Mouse (Mus musculus): ENCODE measurements at regions not wholly inside any gene's neighbourhood (a gene's known extent, or its start where the extent isn't known, plus 50 kb on each side); places are given as distances from the start of the nearest gene placed in this dataset.
"Not testable (repeated sequence)": the region's sequence is repeated elsewhere in the genome, so short reads cannot be mapped to it uniquely, and the experiment has no call there.

- H3K4me2 ChIP-seq (ENCODE audit: low read depth, low read length); H3K27me3 ChIP-seq (ENCODE audit: control insufficient read depth, insufficient read depth, low read depth, low read length); H3K27ac ChIP-seq (ENCODE audit: low read length); H3K9ac ChIP-seq (ENCODE audit: low read length); H3K4me1 ChIP-seq (replicated peaks; ENCODE audit: control insufficient read depth, insufficient read depth, low read length); ATAC-seq (ENCODE audit: low read depth); H3K9me3 ChIP-seq (ENCODE audit: control insufficient read depth, low read length); H3K36me3 ChIP-seq (ENCODE audit: control insufficient read depth, insufficient read depth, low read length); H3K4me3 ChIP-seq (ENCODE audit: low read length): not testable (repeated sequence)
- 84% methylated on average over 9 of the region's 9 CpGs for WGBS
These were observed 381.0 kb upstream of the Jmjd1c start for GRCm38 (mm10) chr10:66714926-66715325.

- WGBS = 69% methylated on average over 7 of the region's 7 CpGs
These were observed 378.0 kb upstream of the Jmjd1c start for GRCm38 (mm10) chr10:66717909-66718308.

GRCm38 (mm10) chr10:66719796-66720195 lies 376.1 kb upstream of the Jmjd1c start:
- Histone ChIP-seq H3K9me3 (ENCODE audit: control insufficient read depth, low read length) (no peaks in the 10 kb centered on the region), H3K4me2 (ENCODE audit: low read depth, low read length) (no peak overlapping the region), H3K4me1 (replicated peaks; ENCODE audit: control insufficient read depth, insufficient read depth, low read length) (no peaks in the 10 kb centered on the region), H3K36me3 (ENCODE audit: control insufficient read depth, insufficient read depth, low read length) (no peaks in the 10 kb centered on the region), H3K4me3 (ENCODE audit: low read length) (no peak overlapping the region), H3K9ac (ENCODE audit: low read length) (no peak overlapping the region), H3K27me3 (ENCODE audit: control insufficient read depth, insufficient read depth, low read depth, low read length) (no peaks in the 10 kb centered on the region), H3K27ac (ENCODE audit: low read length) (no peak overlapping the region)
- 87% methylated on average over 11 of the region's 11 CpGs for WGBS
- ATAC-seq (ENCODE audit: low read depth) = no peak

More at GRCm38 (mm10) chr10:66717909-66718308, 378.0 kb upstream of the Jmjd1c start:
- no peak overlapping the region for H3K4me2 ChIP-seq (ENCODE audit: low read depth, low read length)
- no peak overlapping the region for H3K9ac ChIP-seq (ENCODE audit: low read length)
- H3K36me3 ChIP-seq (ENCODE audit: control insufficient read depth, insufficient read depth, low read length) = no peaks in the 10 kb centered on the region
- H3K27ac ChIP-seq (ENCODE audit: low read length) = no peak overlapping the region
- no peaks in the 10 kb centered on the region for H3K27me3 ChIP-seq (ENCODE audit: control insufficient read depth, insufficient read depth, low read depth, low read length)
- H3K9me3 ChIP-seq (ENCODE audit: control insufficient read depth, low read length) = no peaks in the 10 kb centered on the region
- H3K4me3 ChIP-seq (ENCODE audit: low read length) = no peak overlapping the region
- no peak for ATAC-seq (ENCODE audit: low read depth)
- no peaks in the 10 kb centered on the region for H3K4me1 ChIP-seq (replicated peaks; ENCODE audit: control insufficient read depth, insufficient read depth, low read length)

GRCm38 (mm10) chr10:66733631-66734030 lies 362.3 kb upstream of the Jmjd1c start:
- no peak overlapping the region for H3K4me2 ChIP-seq (ENCODE audit: low read depth, low read length)

GRCm38 (mm10) chr10:66734853-66735252 lies 361.1 kb upstream of the Jmjd1c start:
- 59% methylated on average over 5 of the region's 5 CpGs for WGBS
- H3K9ac ChIP-seq (ENCODE audit: low read length) = no peak overlapping the region
- no peak for ATAC-seq (ENCODE audit: low read depth)

More at GRCm38 (mm10) chr10:66733631-66734030, 362.3 kb upstream of the Jmjd1c start:
- Histone ChIP-seq H3K36me3 (ENCODE audit: control insufficient read depth, insufficient read depth, low read length) (no peaks in the 10 kb centered on the region), H3K27me3 (ENCODE audit: control insufficient read depth, insufficient read depth, low read depth, low read length) (no peaks in the 10 kb centered on the region), H3K9me3 (ENCODE audit: control insufficient read depth, low read length) (peaks cover 7% of the 10 kb centered on the region), H3K4me3 (ENCODE audit: low read length) (no peak overlapping the region), H3K27ac (ENCODE audit: low read length) (no peak overlapping the region), H3K9ac (ENCODE audit: low read length) (no peak overlapping the region), H3K4me1 (replicated peaks; ENCODE audit: control insufficient read depth, insufficient read depth, low read length) (no peaks in the 10 kb centered on the region)
- 84% methylated on average over 5 of the region's 5 CpGs for WGBS
- ATAC-seq (ENCODE audit: low read depth) = no peak

GRCm38 (mm10) chr10:66739017-66739416 lies 356.9 kb upstream of the Jmjd1c start:
- Histone ChIP-seq H3K27me3 (ENCODE audit: control insufficient read depth, insufficient read depth, low read depth, low read length) (no peaks in the 10 kb centered on the region), H3K9me3 (ENCODE audit: control insufficient read depth, low read length) (no peaks in the 10 kb centered on the region), H3K4me2 (ENCODE audit: low read depth, low read length) (no peak overlapping the region), H3K4me1 (replicated peaks; ENCODE audit: control insufficient read depth, insufficient read depth, low read length) (no peaks in the 10 kb centered on the region), H3K27ac (ENCODE audit: low read length) (no peak overlapping the region), H3K36me3 (ENCODE audit: control insufficient read depth, insufficient read depth, low read length) (no peaks in the 10 kb centered on the region), H3K9ac (ENCODE audit: low read length) (no peak overlapping the region), H3K4me3 (ENCODE audit: low read length) (no peak overlapping the region)
- WGBS = 84% methylated on average over 5 of the region's 7 CpGs
- no peak for ATAC-seq (ENCODE audit: low read depth)

More at GRCm38 (mm10) chr10:66734853-66735252, 361.1 kb upstream of the Jmjd1c start:
- Histone ChIP-seq H3K9me3 (ENCODE audit: control insufficient read depth, low read length) (peaks cover 4% of the 10 kb centered on the region), H3K4me3 (ENCODE audit: low read length) (no peak overlapping the region), H3K27me3 (ENCODE audit: control insufficient read depth, insufficient read depth, low read depth, low read length) (no peaks in the 10 kb centered on the region), H3K36me3 (ENCODE audit: control insufficient read depth, insufficient read depth, low read length) (no peaks in the 10 kb centered on the region), H3K4me1 (replicated peaks; ENCODE audit: control insufficient read depth, insufficient read depth, low read length) (no peaks in the 10 kb centered on the region), H3K27ac (ENCODE audit: low read length) (no peak overlapping the region), H3K4me2 (ENCODE audit: low read depth, low read length) (no peak overlapping the region)

GRCm38 (mm10) chr10:66741819-66742218 lies 354.1 kb upstream of the Jmjd1c start:
- WGBS = 57% methylated on average over 3 of the region's 3 CpGs
- Histone ChIP-seq H3K9ac (ENCODE audit: low read length) (no peak overlapping the region), H3K4me1 (replicated peaks; ENCODE audit: control insufficient read depth, insufficient read depth, low read length) (no peaks in the 10 kb centered on the region), H3K4me2 (ENCODE audit: low read depth, low read length) (no peak overlapping the region), H3K27me3 (ENCODE audit: control insufficient read depth, insufficient read depth, low read depth, low read length) (no peaks in the 10 kb centered on the region), H3K4me3 (ENCODE audit: low read length) (no peak overlapping the region), H3K9me3 (ENCODE audit: control insufficient read depth, low read length) (no peaks in the 10 kb centered on the region), H3K36me3 (ENCODE audit: control insufficient read depth, insufficient read depth, low read length) (no peaks in the 10 kb centered on the region), H3K27ac (ENCODE audit: low read length) (no peak overlapping the region)
- no peak for ATAC-seq (ENCODE audit: low read depth)

- WGBS = 78% methylated on average over 6 of the region's 6 CpGs
- Histone ChIP-seq H3K27me3 (ENCODE audit: control insufficient read depth, insufficient read depth, low read depth, low read length) (no peaks in the 10 kb centered on the region), H3K27ac (ENCODE audit: low read length) (no peak overlapping the region), H3K4me3 (ENCODE audit: low read length) (no peak overlapping the region), H3K36me3 (ENCODE audit: control insufficient read depth, insufficient read depth, low read length) (no peaks in the 10 kb centered on the region), H3K4me1 (replicated peaks; ENCODE audit: control insufficient read depth, insufficient read depth, low read length) (no peaks in the 10 kb centered on the region), H3K4me2 (ENCODE audit: low read depth, low read length) (no peak overlapping the region), H3K9ac (ENCODE audit: low read length) (no peak overlapping the region), H3K9me3 (ENCODE audit: control insufficient read depth, low read length) (no peaks in the 10 kb centered on the region)
- ATAC-seq (ENCODE audit: low read depth) = no peak
These were observed 352.7 kb upstream of the Jmjd1c start for GRCm38 (mm10) chr10:66743254-66743653.

- H3K27ac ChIP-seq (ENCODE audit: low read length) = no peak overlapping the region
- no peaks in the 10 kb centered on the region for H3K36me3 ChIP-seq (ENCODE audit: control insufficient read depth, insufficient read depth, low read length)
- H3K4me1 ChIP-seq (replicated peaks; ENCODE audit: control insufficient read depth, insufficient read depth, low read length) = no peaks in the 10 kb centered on the region
- H3K9me3 ChIP-seq (ENCODE audit: control insufficient read depth, low read length) = no peaks in the 10 kb centered on the region
- no peak overlapping the region for H3K4me3 ChIP-seq (ENCODE audit: low read length)
- H3K27me3 ChIP-seq (ENCODE audit: control insufficient read depth, insufficient read depth, low read depth, low read length) = no peaks in the 10 kb centered on the region
- ATAC-seq (ENCODE audit: low read depth) = no peak
- H3K9ac ChIP-seq (ENCODE audit: low read length) = no peak overlapping the region
- 92% methylated on average over 10 of the region's 10 CpGs for WGBS
- no peak overlapping the region for H3K4me2 ChIP-seq (ENCODE audit: low read depth, low read length)
These were observed 350.1 kb upstream of the Jmjd1c start for GRCm38 (mm10) chr10:66745871-66746270.

GRCm38 (mm10) chr10:66752237-66752810 lies 343.6 kb upstream of the Jmjd1c start:
- 55% methylated on average over 7 of the region's 7 CpGs for WGBS
- Histone ChIP-seq H3K36me3 (ENCODE audit: control insufficient read depth, insufficient read depth, low read length) (no peaks in the 10 kb centered on the region), H3K27ac (ENCODE audit: low read length) (no peak overlapping the region), H3K4me2 (ENCODE audit: low read depth, low read length) (no peak overlapping the region), H3K27me3 (ENCODE audit: control insufficient read depth, insufficient read depth, low read depth, low read length) (no peaks in the 10 kb centered on the region), H3K4me1 (replicated peaks; ENCODE audit: control insufficient read depth, insufficient read depth, low read length) (peaks cover 5% of the 10 kb centered on the region), H3K9ac (ENCODE audit: low read length) (no peak overlapping the region), H3K9me3 (ENCODE audit: control insufficient read depth, low read length) (no peaks in the 10 kb centered on the region), H3K4me3 (ENCODE audit: low read length) (no peak overlapping the region)
- ATAC-seq (ENCODE audit: low read depth) = peak; percentile 92
